10 mouse cellular contexts compared by ENCODE assay signal in genomic region chr3:136969796-136970195, GRCm38 (mm10).
A peak's percentile ranks its signal among the peaks of the same experiment; 100 is the strongest.
DNase-seq lines count a peak whose midpoint lies in the region; ATAC-seq and TF ChIP-seq lines count a peak whose summit lies in the region.
"Had no signal": no experiment of that assay in that cellular context is flagged by ENCODE, and none has a peak within 500 bp of the region (broad histone marks: within the 10 kb centered on the region; RNA-seq: fewer than 3 reads in every experiment).

No protein-coding gene starts in this region.

- no peak for TF ChIP-seq EP300 in lung, postnatal 0 days (IDR thresholded peaks at IDR 0.05)

- no peaks in the 10 kb centered on the region for H3K4me1 ChIP-seq in forebrain, embryonic 14.5 days (ENCODE audit: control insufficient read depth, insufficient read depth, low read length)
- H3K4me1 ChIP-seq in forebrain, embryonic 12.5 days, result no peaks in the 10 kb centered on the region
- no peaks in the 10 kb centered on the region for H3K4me1 ChIP-seq in lung, postnatal 0 days (ENCODE audit: insufficient read depth, low read depth, low read length)

- ATAC-seq in forebrain, embryonic 14.5 days, result peak; percentile 91
- ATAC-seq in forebrain, embryonic 12.5 days (ENCODE audit: low FRiP score), result no peak
- no peak for ATAC-seq in lung, postnatal 0 days
- ATAC-seq: activated CD4-positive, CD25-positive, alpha-beta regulatory T cell, adult 4 months had no signal

- DNase-seq in forebrain, embryonic 14.5 days (ENCODE audit: low spot score), result peak; percentile 93
- peak; percentile 36 for DNase-seq in lung, postnatal 10 days
- DNase-seq in lung, postnatal 0 days (ENCODE audit: low spot score), result no peak
- peak; percentile 5 to 27 for DNase-seq in heart, postnatal 14 days
- peak; percentile 35 for DNase-seq in lung, postnatal 25 days (ENCODE audit: low spot score)
- DNase-seq in embryo, embryonic 9.5 days (ENCODE audit: extremely low spot score), result no peak
- no peak for DNase-seq in yolk sac, embryonic 10.5 days (ENCODE audit: low spot score)

- no peak overlapping the region for H3K9ac ChIP-seq in forebrain, embryonic 14.5 days (ENCODE audit: low read length)
- no peak overlapping the region for H3K9ac ChIP-seq in forebrain, embryonic 12.5 days
- no peak overlapping the region for H3K9ac ChIP-seq in lung, postnatal 0 days (replicated peaks; ENCODE audit: low read depth)

- H3K4me3 ChIP-seq in forebrain, embryonic 14.5 days (ENCODE audit: low read depth, low read length), result no peak overlapping the region
- no peak overlapping the region for H3K4me3 ChIP-seq in forebrain, embryonic 12.5 days (replicated peaks)
- H3K4me3 ChIP-seq in lung, postnatal 0 days (ENCODE audit: low read depth, low read length), result no peak overlapping the region

- no peaks in the 10 kb centered on the region for H3K9me3 ChIP-seq in forebrain, embryonic 14.5 days (replicated peaks; ENCODE audit: control insufficient read depth, low read length)
- no peaks in the 10 kb centered on the region for H3K9me3 ChIP-seq in forebrain, embryonic 12.5 days
- H3K9me3 ChIP-seq in lung, postnatal 0 days (ENCODE audit: low read length), result no peaks in the 10 kb centered on the region

- H3K27me3 ChIP-seq in forebrain, embryonic 14.5 days (replicated peaks; ENCODE audit: control insufficient read depth, insufficient read depth, low read length), result no peaks in the 10 kb centered on the region
- H3K27me3 ChIP-seq in forebrain, embryonic 12.5 days, result no peaks in the 10 kb centered on the region
- no peaks in the 10 kb centered on the region for H3K27me3 ChIP-seq in lung, postnatal 0 days (replicated peaks; ENCODE audit: insufficient read depth, low read length)

- no peak for TF ChIP-seq CTCF in lung, postnatal 0 days (IDR thresholded peaks at IDR 0.05)

- H3K27ac ChIP-seq in forebrain, embryonic 14.5 days (ENCODE audit: low read depth, low read length), result no peak overlapping the region
- H3K27ac ChIP-seq in forebrain, embryonic 12.5 days, result no peak overlapping the region
- no peak overlapping the region for H3K27ac ChIP-seq in lung, postnatal 0 days (ENCODE audit: low read length)

- 38% methylated on average over 4 of the region's 4 CpGs for WGBS in forebrain, embryonic 14.5 days
- 90% methylated on average over 4 of the region's 4 CpGs for WGBS in forebrain, embryonic 12.5 days
- 53% methylated on average over 4 of the region's 4 CpGs for WGBS in lung, postnatal 0 days

- intact Hi-C loops in heart, postnatal 14 days (cut with DNase I), result no loop called here

- no peak overlapping the region for H3K4me2 ChIP-seq in forebrain, embryonic 14.5 days (ENCODE audit: low read length)
- H3K4me2 ChIP-seq in forebrain, embryonic 12.5 days, result no peak overlapping the region
- no peak overlapping the region for H3K4me2 ChIP-seq in lung, postnatal 0 days (replicated peaks; ENCODE audit: low read depth, low read length)
- H3K4me2 ChIP-seq: liver, embryonic 11.5 days had no signal

- H3K36me3 ChIP-seq in forebrain, embryonic 14.5 days (ENCODE audit: control insufficient read depth, insufficient read depth, low read length), result no peaks in the 10 kb centered on the region
- no peaks in the 10 kb centered on the region for H3K36me3 ChIP-seq in forebrain, embryonic 12.5 days (replicated peaks)
- no peaks in the 10 kb centered on the region for H3K36me3 ChIP-seq in lung, postnatal 0 days (ENCODE audit: insufficient read depth, low read length)

Comparison
In these comparisons a context has a peak if more than half of its experiments do, and no peak if none do; other contexts are left out.
1. DNase-seq: peak in forebrain, embryonic 14.5 days (single experiment), lung, postnatal 10 days (single experiment), heart, postnatal 14 days (2 of 2) and lung, postnatal 25 days (single experiment); none in lung, postnatal 0 days (single experiment), embryo, embryonic 9.5 days (single experiment) and yolk sac, embryonic 10.5 days (single experiment).